Mouse (Mus musculus) ES-CJ7 (cell line): ENCODE measurements around the gene Pimreg.

Source experiments
- DNase-seq: peaks from one replicate; pipeline ENCODE4 v3.0.0; 2011; ENCODE audit warnings: low read depth, low spot score

The Pimreg gene

DNA sequence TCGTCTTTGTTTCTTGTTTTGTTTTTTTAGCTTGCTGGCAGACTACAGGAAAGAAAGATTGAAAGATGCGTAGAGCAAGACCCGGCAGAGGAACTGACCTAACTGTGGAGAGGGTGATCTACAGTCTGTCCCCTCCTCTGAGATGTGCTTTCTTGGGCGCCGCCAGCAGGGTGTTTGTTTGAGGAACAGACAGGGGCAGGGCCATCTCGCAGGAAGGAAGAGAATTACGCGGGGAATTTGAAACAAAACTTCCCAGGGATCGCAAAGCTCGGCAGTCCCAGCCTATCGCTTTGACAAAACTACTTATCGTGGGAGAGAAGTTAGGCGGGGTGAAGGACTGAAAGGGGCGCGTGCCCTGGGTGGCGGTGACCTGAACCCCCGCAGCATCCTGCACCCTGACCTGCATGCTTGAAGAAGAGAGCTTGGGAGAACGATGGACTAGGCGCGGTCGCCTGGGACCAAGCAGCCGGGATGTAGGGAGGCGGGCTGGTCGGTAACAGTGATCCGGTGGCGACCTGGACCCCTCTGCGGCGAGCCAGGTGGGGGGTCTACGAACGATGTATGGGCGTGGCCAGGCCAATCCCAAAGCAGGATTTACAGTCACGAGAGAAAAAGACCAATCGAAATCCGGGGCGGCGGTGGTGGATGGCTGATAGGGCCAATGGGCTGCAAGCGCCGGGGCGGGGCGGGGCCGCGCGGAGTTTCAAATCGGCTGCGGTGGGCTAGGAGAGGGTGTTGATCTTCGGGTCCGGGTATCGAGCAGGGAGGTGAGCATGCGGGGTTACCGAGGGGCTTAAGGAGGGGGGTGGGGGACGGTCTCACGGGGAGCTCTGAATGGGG lies at the start of gene Pimreg:
TSS of gene Pimreg (plus strand) at position 265 of the 840 bp plus-strand sequence.
- DNase-seq: peak; percentile 93

- DNase-seq: no peak
Measured at GRCm38 (mm10) chr11:71992438-71992837, 49.4 kb upstream of the Pimreg start.

- peak; percentile 40 for DNase-seq
Measured at GRCm38 (mm10) chr11:71995968-71996511, 45.8 kb upstream of the Pimreg start.

- DNase-seq: no peak
Measured at GRCm38 (mm10) chr11:71996805-71997204, 45.0 kb upstream of the Pimreg start.

DNA sequence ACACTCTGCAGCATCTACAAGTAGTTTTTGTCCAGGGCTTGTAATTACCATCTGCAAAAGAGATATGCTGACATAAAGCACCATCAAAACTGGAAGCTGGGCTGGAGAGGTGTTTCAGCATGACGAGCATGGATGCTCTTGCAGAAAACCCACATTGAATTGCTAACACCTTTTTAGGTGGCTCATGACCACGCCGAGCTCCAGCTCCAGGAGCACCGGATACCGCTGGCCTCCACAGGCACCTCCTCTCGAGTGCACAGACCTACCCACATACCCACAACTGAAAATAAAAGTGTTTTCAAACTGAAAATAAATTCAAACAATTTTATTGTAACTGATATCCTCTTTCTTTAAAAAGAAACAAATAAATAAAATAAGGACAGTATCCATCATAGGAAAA lies 41.6 kb upstream of the Pimreg start:
- DNase-seq: no peak

GRCm38 (mm10) chr11:72002138-72002853 lies 39.5 kb upstream of the Pimreg start:
- peak; percentile 58 for DNase-seq

DNA sequence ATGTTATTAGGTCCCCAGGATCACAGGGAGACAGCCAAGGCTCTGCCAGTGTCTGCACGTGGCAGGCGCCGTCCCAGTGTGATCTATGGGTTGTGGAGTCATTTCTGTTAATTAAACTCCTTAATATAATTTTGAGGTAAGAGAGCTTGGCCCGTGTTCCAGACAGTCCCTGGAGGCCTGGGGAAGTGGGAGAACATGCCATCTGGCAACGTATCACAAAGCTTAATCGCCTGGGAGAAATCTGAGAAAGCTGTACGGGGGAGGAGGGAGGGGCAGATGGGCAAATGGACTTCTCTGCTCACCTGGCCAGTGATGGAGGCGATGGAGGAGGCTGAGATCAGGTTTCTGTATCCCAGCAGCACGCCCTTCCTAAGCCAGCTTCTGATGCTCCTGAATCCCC lies 38.7 kb upstream of the Pimreg start:
- DNase-seq: no peak

- DNase-seq: no peak
Measured at GRCm38 (mm10) chr11:72005547-72005946, 36.3 kb upstream of the Pimreg start.

DNA sequence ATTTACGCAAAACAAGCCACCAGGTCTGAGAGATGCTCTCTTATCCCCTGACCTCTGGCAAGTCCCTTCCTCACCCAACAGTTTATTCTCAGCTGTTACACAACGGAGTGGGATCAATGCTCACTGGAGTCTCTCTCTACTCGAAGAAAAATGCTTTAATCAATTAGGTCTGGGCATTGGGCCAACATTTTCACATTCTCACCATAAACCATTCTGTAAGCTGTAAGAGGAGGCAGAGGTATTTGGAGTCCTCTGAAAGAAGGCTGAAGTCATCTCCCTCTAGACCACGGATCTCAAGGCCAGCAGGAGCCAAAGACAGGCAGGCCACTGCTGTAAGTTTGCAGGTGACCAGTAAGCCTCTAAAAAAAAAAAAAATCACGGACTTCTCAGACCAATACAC lies 31.5 kb upstream of the Pimreg start:
- no peak for DNase-seq

- no peak for DNase-seq
Measured at GRCm38 (mm10) chr11:72010940-72011722, 30.7 kb upstream of the Pimreg start.

DNA sequence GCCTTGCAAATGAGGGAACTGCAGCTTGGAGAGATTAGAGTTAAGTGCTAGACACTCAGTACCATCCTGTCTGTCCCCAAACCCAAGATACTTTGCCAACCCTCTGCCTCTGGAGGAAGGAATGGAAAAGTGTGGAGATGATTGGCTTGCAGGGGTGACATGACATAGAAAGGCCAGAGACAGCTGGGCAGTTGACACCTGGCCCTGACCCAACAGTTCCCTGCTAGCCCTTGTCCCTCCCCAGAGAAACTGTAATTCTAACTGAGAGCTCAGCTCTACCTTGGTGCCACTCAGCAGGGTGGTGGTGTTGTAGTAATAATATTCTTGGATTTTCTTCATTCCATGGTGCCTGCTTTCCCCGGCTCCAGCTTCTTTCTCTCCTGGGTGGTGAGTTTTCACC lies 29.9 kb upstream of the Pimreg start:
- DNase-seq: no peak

DNA sequence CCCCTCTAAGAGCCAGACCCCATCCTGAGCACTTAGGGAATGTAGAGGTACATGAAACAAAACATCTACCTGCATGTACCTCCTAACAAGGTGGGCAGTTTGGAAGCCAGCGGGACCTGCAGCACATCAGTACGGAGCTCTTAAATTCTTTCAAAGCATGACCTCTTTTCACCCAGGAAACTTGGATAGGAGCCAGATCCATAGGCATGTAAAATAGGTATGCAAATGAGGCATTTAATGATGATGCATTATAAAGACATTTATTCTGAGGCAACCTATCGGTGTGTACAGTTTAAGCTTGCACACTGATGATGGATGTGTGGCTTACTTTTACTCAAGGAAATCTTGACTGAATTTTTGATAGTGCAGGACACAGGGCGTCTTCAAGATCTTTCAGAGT lies 27.2 kb upstream of the Pimreg start:
- DNase-seq: no peak

DNA sequence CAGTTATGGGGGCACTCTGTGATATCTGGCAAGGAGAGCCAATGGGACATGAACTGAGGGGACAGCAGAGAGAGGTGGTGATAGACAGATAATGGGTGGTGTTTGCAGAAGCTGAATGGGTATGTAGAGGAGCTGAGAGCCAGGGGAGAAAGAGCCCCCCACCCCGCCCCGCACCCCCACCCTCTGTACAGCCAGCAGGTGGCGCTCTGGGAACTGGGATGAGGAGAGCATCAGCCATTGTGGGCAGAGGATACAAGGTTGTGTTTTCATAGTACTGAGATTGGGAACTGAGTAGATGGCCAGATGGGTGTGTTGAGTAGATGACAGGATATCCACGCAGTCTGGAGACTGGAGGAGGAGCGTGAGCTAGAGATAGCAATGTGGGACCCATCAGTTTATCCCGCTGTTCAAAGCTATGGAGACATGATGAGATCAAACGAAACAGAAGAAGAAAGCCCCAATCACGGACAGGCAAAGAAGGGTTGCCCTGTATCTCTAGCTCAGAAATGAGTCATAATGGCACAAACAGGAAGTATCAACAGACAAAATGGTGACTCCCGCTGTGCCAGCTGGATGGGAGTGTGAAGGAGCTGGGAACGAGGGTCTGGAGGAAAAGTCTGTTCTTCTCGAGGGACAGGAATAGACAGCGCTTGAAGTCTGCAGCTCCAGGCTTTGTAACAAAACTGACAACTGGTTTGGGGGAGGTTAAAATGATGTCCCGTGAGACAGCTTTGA lies 25.1 kb upstream of the Pimreg start:
- DNase-seq: no peak

GRCm38 (mm10) chr11:72017253-72017601 lies 24.6 kb upstream of the Pimreg start:
- DNase-seq: no peak

DNA sequence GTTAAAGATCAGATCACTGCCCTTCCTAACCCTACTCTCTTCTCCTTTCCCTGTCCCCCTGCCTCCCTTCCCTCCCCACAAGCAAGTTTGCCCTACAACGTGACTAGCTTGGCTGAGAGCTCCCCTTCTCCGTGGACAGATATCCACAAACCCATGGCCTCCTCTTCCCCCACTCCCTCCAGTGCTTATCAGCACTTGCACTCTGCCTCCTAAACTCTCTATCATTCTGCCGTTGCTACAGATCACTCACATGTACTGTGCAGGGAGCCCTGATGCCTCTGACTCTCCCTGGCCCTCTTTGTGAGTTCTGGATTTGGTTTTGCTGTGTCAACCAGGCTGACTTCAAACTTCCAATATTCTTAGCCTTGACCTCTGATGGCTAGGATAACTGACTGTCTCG lies 20.8 kb upstream of the Pimreg start:
- no peak for DNase-seq

DNA sequence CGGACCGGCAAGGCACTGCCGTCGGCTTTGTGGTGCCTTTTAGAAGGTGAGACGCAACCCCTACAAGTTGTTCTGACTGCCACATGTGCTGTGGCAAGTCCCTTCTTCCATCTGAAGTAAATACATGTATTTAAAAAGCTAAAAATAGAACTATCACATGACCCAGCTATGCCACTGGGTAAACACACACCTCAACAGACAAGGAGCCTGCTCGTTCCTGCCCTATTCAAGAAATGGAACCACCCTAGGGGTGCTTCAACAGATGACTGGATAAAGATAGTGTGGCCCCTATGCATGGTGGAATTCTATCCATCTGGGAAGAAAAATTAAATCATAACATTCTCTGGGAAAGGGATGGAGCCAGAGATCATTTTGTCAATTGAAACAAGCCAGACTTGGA lies 19.0 kb upstream of the Pimreg start:
- no peak for DNase-seq

DNA sequence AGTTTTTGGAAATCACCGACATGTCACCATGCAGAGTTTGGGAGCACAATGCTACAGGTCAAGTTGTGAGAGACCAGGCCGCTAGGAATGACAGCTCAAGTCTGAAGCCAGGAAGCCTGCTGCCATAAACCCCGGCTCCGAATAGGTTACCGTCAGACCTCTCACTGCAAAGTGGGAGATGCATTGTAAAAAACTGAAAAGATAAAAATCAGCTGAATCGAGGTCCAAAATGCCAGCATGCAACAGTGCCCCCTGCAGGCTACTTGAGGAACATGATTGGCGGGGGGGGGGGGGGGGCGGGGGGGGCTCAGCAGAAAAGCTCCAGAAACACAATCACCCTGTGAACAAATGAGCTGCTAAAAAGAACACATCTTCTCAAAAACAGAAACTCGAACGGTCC lies 18.3 kb upstream of the Pimreg start:
- no peak for DNase-seq

- DNase-seq: peak; percentile 79
Measured at GRCm38 (mm10) chr11:72024193-72024781, 17.5 kb upstream of the Pimreg start.

DNA sequence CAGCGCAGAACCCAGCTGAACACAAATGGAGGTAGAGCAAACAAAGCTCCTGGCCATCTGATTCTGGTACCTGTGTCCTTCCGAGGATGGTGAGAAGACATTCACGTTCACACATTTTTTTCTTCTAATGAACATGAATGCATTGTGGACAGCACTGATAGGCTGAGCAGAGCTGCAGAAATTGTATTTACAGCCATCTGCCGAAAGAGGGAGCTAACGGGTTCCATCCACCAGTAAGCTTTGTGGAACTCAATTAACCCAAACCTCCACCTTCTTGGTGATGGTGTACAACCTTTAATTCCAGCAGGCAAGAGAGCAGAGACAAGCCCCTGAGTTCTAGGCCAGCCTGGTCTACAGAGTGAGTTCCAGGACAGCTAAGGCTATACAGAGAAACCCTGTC lies 16.0 kb upstream of the Pimreg start:
- peak; percentile 65 for DNase-seq

- no peak for DNase-seq
Measured at GRCm38 (mm10) chr11:72026516-72026915, 15.3 kb upstream of the Pimreg start.

GRCm38 (mm10) chr11:72027836-72028235 lies 14.0 kb upstream of the Pimreg start:
- DNase-seq: no peak
